Mouse (Mus musculus): Measurements from ENCODE around the gene Stradb. TPM values are rescaled to one million over a fixed set of nuclear protein-coding genes. Genes with fewer than 3 reads are reported as not detected.

Gene Stradb
- polyA plus RNA-seq, 1 experiment from 2014 or later: 108 TPM

GRCm38 (mm10) chr1:58982276-58982675 lies 9.0 kb downstream of the Stradb start:
- no peaks in the 10 kb centered on the region for H3K4me1 ChIP-seq (replicated peaks; ENCODE audit: control insufficient read depth, insufficient read depth, low read length)
- no peak overlapping the region for H3K4me3 ChIP-seq (replicated peaks; ENCODE audit: low read length)
- WGBS: 87% methylated on average over 3 of the region's 3 CpGs
- no peak for ATAC-seq
- H3K9ac ChIP-seq (replicated peaks; ENCODE audit: low read depth, low read length): no peak overlapping the region
- no peaks in the 10 kb centered on the region for H3K9me3 ChIP-seq (ENCODE audit: control insufficient read depth, low read length)
- H3K36me3 ChIP-seq (ENCODE audit: control insufficient read depth, insufficient read depth): peaks cover 29% of the 10 kb centered on the region
- H3K27ac ChIP-seq (ENCODE audit: low read length): no peak overlapping the region
- no peak overlapping the region for H3K4me2 ChIP-seq (ENCODE audit: low read length)
- no peaks in the 10 kb centered on the region for H3K27me3 ChIP-seq (replicated peaks; ENCODE audit: control insufficient read depth, insufficient read depth, low read length)

GRCm38 (mm10) chr1:58984586-58984985 lies 11.3 kb downstream of the Stradb start:
- Histone ChIP-seq H3K9ac (replicated peaks; ENCODE audit: low read depth, low read length) (no peak overlapping the region), H3K4me3 (replicated peaks; ENCODE audit: low read length) (no peak overlapping the region), H3K27ac (ENCODE audit: low read length) (no peak overlapping the region), H3K27me3 (replicated peaks; ENCODE audit: control insufficient read depth, insufficient read depth, low read length) (no peaks in the 10 kb centered on the region), H3K4me1 (replicated peaks; ENCODE audit: control insufficient read depth, insufficient read depth, low read length) (no peaks in the 10 kb centered on the region), H3K9me3 (ENCODE audit: control insufficient read depth, low read length) (no peaks in the 10 kb centered on the region), H3K36me3 (ENCODE audit: control insufficient read depth, insufficient read depth) (peaks cover 29% of the 10 kb centered on the region), H3K4me2 (ENCODE audit: low read length) (no peak overlapping the region)
- no peak for ATAC-seq
- 93% methylated on average over 5 of the region's 5 CpGs for WGBS

GRCm38 (mm10) chr1:58993144-58993543 lies 19.8 kb downstream of the Stradb start:
- 91% methylated on average over 7 of the region's 7 CpGs for WGBS
- no peaks in the 10 kb centered on the region for H3K27me3 ChIP-seq (replicated peaks; ENCODE audit: control insufficient read depth, insufficient read depth, low read length)
- no peaks in the 10 kb centered on the region for H3K4me1 ChIP-seq (replicated peaks; ENCODE audit: control insufficient read depth, insufficient read depth, low read length)
- H3K4me3 ChIP-seq (replicated peaks; ENCODE audit: low read length): no peak overlapping the region
- no peaks in the 10 kb centered on the region for H3K9me3 ChIP-seq (ENCODE audit: control insufficient read depth, low read length)
- H3K27ac ChIP-seq (ENCODE audit: low read length): no peak overlapping the region
- H3K36me3 ChIP-seq (ENCODE audit: control insufficient read depth, insufficient read depth): peaks cover 11% of the 10 kb centered on the region
- ATAC-seq: no peak
- no peak overlapping the region for H3K4me2 ChIP-seq (ENCODE audit: low read length)
- no peak overlapping the region for H3K9ac ChIP-seq (replicated peaks; ENCODE audit: low read depth, low read length)

GRCm38 (mm10) chr1:58993723-58994122 lies 20.4 kb downstream of the Stradb start:
- no peaks in the 10 kb centered on the region for H3K4me1 ChIP-seq (replicated peaks; ENCODE audit: control insufficient read depth, insufficient read depth, low read length)
- no peak overlapping the region for H3K27ac ChIP-seq (ENCODE audit: low read length)
- 17% methylated on average over 1 of the region's 1 CpGs for WGBS
- no peak overlapping the region for H3K4me3 ChIP-seq (replicated peaks; ENCODE audit: low read length)
- H3K9ac ChIP-seq (replicated peaks; ENCODE audit: low read depth, low read length): no peak overlapping the region
- no peak for ATAC-seq
- no peaks in the 10 kb centered on the region for H3K9me3 ChIP-seq (ENCODE audit: control insufficient read depth, low read length)
- H3K27me3 ChIP-seq (replicated peaks; ENCODE audit: control insufficient read depth, insufficient read depth, low read length): no peaks in the 10 kb centered on the region
- peaks cover 11% of the 10 kb centered on the region for H3K36me3 ChIP-seq (ENCODE audit: control insufficient read depth, insufficient read depth)
- H3K4me2 ChIP-seq (ENCODE audit: low read length): no peak overlapping the region

- 90% methylated on average over 5 of the region's 5 CpGs for WGBS
- Histone ChIP-seq H3K9me3 (ENCODE audit: control insufficient read depth, low read length) (no peaks in the 10 kb centered on the region), H3K9ac (replicated peaks; ENCODE audit: low read depth, low read length) (no peak overlapping the region), H3K27ac (ENCODE audit: low read length) (no peak overlapping the region), H3K27me3 (replicated peaks; ENCODE audit: control insufficient read depth, insufficient read depth, low read length) (no peaks in the 10 kb centered on the region), H3K4me2 (ENCODE audit: low read length) (no peak overlapping the region), H3K4me3 (replicated peaks; ENCODE audit: low read length) (no peak overlapping the region), H3K36me3 (ENCODE audit: control insufficient read depth, insufficient read depth) (peaks cover 11% of the 10 kb centered on the region), H3K4me1 (replicated peaks; ENCODE audit: control insufficient read depth, insufficient read depth, low read length) (no peaks in the 10 kb centered on the region)
- ATAC-seq: no peak
These were observed 22.0 kb downstream of the Stradb start for GRCm38 (mm10) chr1:58995313-58995712.

GRCm38 (mm10) chr1:59009250-59009649 lies 35.9 kb downstream of the Stradb start:
- no peak overlapping the region for H3K4me3 ChIP-seq (replicated peaks; ENCODE audit: low read length)
- no peaks in the 10 kb centered on the region for H3K9me3 ChIP-seq (ENCODE audit: control insufficient read depth, low read length)
- no peaks in the 10 kb centered on the region for H3K4me1 ChIP-seq (replicated peaks; ENCODE audit: control insufficient read depth, insufficient read depth, low read length)
- H3K27me3 ChIP-seq (replicated peaks; ENCODE audit: control insufficient read depth, insufficient read depth, low read length): no peaks in the 10 kb centered on the region
- H3K9ac ChIP-seq (replicated peaks; ENCODE audit: low read depth, low read length): no peak overlapping the region
- H3K4me2 ChIP-seq (ENCODE audit: low read length): no peak overlapping the region
- 44% methylated on average over 4 of the region's 4 CpGs for WGBS
- ATAC-seq: no peak
- H3K36me3 ChIP-seq (ENCODE audit: control insufficient read depth, insufficient read depth): no peaks in the 10 kb centered on the region
- no peak overlapping the region for H3K27ac ChIP-seq (ENCODE audit: low read length)

- Histone ChIP-seq H3K27me3 (replicated peaks; ENCODE audit: control insufficient read depth, insufficient read depth, low read length) (no peaks in the 10 kb centered on the region), H3K4me3 (replicated peaks; ENCODE audit: low read length) (no peak overlapping the region), H3K4me2 (ENCODE audit: low read length) (no peak overlapping the region), H3K27ac (ENCODE audit: low read length) (no peak overlapping the region), H3K9me3 (ENCODE audit: control insufficient read depth, low read length) (no peaks in the 10 kb centered on the region), H3K4me1 (replicated peaks; ENCODE audit: control insufficient read depth, insufficient read depth, low read length) (no peaks in the 10 kb centered on the region), H3K36me3 (ENCODE audit: control insufficient read depth, insufficient read depth) (no peaks in the 10 kb centered on the region), H3K9ac (replicated peaks; ENCODE audit: low read depth, low read length) (no peak overlapping the region)
- WGBS: 52% methylated on average over 3 of the region's 3 CpGs
- ATAC-seq: no peak
These were observed 48.2 kb downstream of the Stradb start for GRCm38 (mm10) chr1:59021556-59021955.

- H3K27ac ChIP-seq (ENCODE audit: low read length): no peak overlapping the region
- H3K36me3 ChIP-seq (ENCODE audit: control insufficient read depth, insufficient read depth): no peaks in the 10 kb centered on the region
- no peaks in the 10 kb centered on the region for H3K27me3 ChIP-seq (replicated peaks; ENCODE audit: control insufficient read depth, insufficient read depth, low read length)
- 66% methylated on average over 5 of the region's 5 CpGs for WGBS
- no peaks in the 10 kb centered on the region for H3K9me3 ChIP-seq (ENCODE audit: control insufficient read depth, low read length)
- ATAC-seq: peak; percentile 26; the same call in 1 of the 2 replicates
- H3K9ac ChIP-seq (replicated peaks; ENCODE audit: low read depth, low read length): no peak overlapping the region
- H3K4me2 ChIP-seq (ENCODE audit: low read length): no peak overlapping the region
- no peak overlapping the region for H3K4me3 ChIP-seq (replicated peaks; ENCODE audit: low read length)
- no peaks in the 10 kb centered on the region for H3K4me1 ChIP-seq (replicated peaks; ENCODE audit: control insufficient read depth, insufficient read depth, low read length)
These were observed 64.4 kb downstream of the Stradb start for GRCm38 (mm10) chr1:59037723-59038122.

Data from forebrain, embryonic 16.5 days (tissue).